Mouse (Mus musculus) CH12.LX (cell line): ENCODE measurements around the gene Rpl9. TPM values are rescaled to one million over a fixed set of nuclear protein-coding genes. Genes with fewer than 3 reads are reported as not detected.

ENCODE experiments used
- DNase-seq: peaks from one replicate; pipeline ENCODE4 v3.0.0-alpha.2; 2013; ENCODE audit errors: extremely low read depth
- H3K27ac ChIP-seq: 2 replicates; pipeline ENCODE4 v1.5.1; 2012; ENCODE audit warnings: low read depth, mild to moderate bottlenecking, control low read depth, moderate library complexity; ENCODE audit not compliant: insufficient read depth
- H3K27me3 ChIP-seq: replicated peaks from 2 replicates; pipeline ENCODE3; 2012; ENCODE audit warnings: inconsistent platforms
- H3K36me3 ChIP-seq, 2 experiments: replicated peaks in 1 of 2; 2 replicates each; pipeline versions ENCODE3 to v1.6.1; 2012; ENCODE audit warnings: inconsistent platforms in 1 of 2, low read length in 1 of 2, mild to moderate bottlenecking in 1 of 2, mixed read lengths in 1 of 2, moderate library complexity in 1 of 2; ENCODE audit not compliant: control insufficient read depth in 1 of 2, insufficient read depth in 1 of 2
- H3K4me1 ChIP-seq, 2 experiments: 2 replicates each; pipeline ENCODE4 v1.6.1; 2012; ENCODE audit warnings: inconsistent platforms in 1 of 2, moderate library complexity in 1 of 2; ENCODE audit not compliant: insufficient read depth in 2 of 2, control insufficient read depth in 1 of 2
- H3K4me2 ChIP-seq: 2 replicates; pipeline ENCODE4 v1.6.1; 2012; ENCODE audit warnings: low read depth, mild to moderate bottlenecking, control low read depth; ENCODE audit not compliant: poor library complexity, insufficient read depth, severe bottlenecking
- H3K4me3 ChIP-seq, 3 experiments: fragments of 150-350 bp in 1 of 3; sonication (generic) in 1 of 3; replicated peaks in 1 of 3; 2 replicates each; pipeline versions ENCODE3 to v1.5.1; 2011 to 2012; ENCODE audit warnings: low read depth in 2 of 3, low read length in 2 of 3, mild to moderate bottlenecking in 2 of 3, moderate library complexity in 2 of 3, control low read depth in 1 of 3, improper control_type of control experiment in 1 of 3, inconsistent platforms in 1 of 3, mixed read lengths in 1 of 3; ENCODE audit not compliant: poor library complexity in 1 of 3
- H3K79me2 ChIP-seq: replicated peaks from 2 replicates; pipeline ENCODE4 v1.6.1; 2012; ENCODE audit warnings: mild to moderate bottlenecking, moderate library complexity; ENCODE audit not compliant: control insufficient read depth, poor library complexity, insufficient read depth, severe bottlenecking; ENCODE audit errors: extremely low read depth
- H3K9ac ChIP-seq: 2 replicates; pipeline ENCODE4 v1.6.1; 2012; ENCODE audit warnings: low read depth, mild to moderate bottlenecking, control low read depth, moderate library complexity; ENCODE audit not compliant: insufficient read depth
- H3K9me3 ChIP-seq: replicated peaks from 2 replicates; pipeline ENCODE3; 2012; ENCODE audit warnings: low read length, inconsistent platforms, mixed read lengths
- CHD2 ChIP-seq: IDR thresholded peaks from 2 replicates; pipeline ENCODE4 v1.6.1; 2011; ENCODE audit warnings: low read length, improper control_type of control experiment
- E2F4 ChIP-seq: IDR thresholded peaks from 2 replicates; pipeline ENCODE4 v1.6.1; 2011; ENCODE audit warnings: low read depth, low read length, improper control_type of control experiment; ENCODE audit not compliant: insufficient replicate concordance
- HCFC1 ChIP-seq: IDR thresholded peaks from 2 replicates; pipeline ENCODE4 v1.6.1; 2012; ENCODE audit warnings: low read depth, mild to moderate bottlenecking, inconsistent platforms, low read length, improper control_type of control experiment
- IRF4 ChIP-seq: IDR thresholded peaks from 2 replicates; pipeline ENCODE4 v1.6.1; 2014; ENCODE audit warnings: low read depth, mild to moderate bottlenecking, inconsistent platforms, low read length, improper control_type of control experiment
- JUN ChIP-seq: IDR thresholded peaks from 2 replicates; pipeline ENCODE4 v1.6.1; 2011; ENCODE audit warnings: low read depth, mild to moderate bottlenecking, low read length, improper control_type of control experiment, moderate library complexity; ENCODE audit not compliant: insufficient read depth
- KAT2A ChIP-seq: IDR thresholded peaks from 2 replicates; pipeline ENCODE4 v1.6.1; 2012; ENCODE audit warnings: low read length, improper control_type of control experiment, inconsistent platforms; ENCODE audit not compliant: insufficient replicate concordance
- MAX ChIP-seq: IDR thresholded peaks from 2 replicates; pipeline ENCODE4 v1.6.1; 2011; ENCODE audit warnings: low read length, improper control_type of control experiment
- MAZ ChIP-seq: IDR thresholded peaks from 2 replicates; pipeline ENCODE4 v1.6.1; 2012; ENCODE audit warnings: low read depth, mild to moderate bottlenecking, inconsistent platforms, low read length, improper control_type of control experiment, moderate library complexity
- MEF2A ChIP-seq: IDR thresholded peaks from 2 replicates; pipeline ENCODE4 v1.6.1; 2014; ENCODE audit warnings: low read depth, mild to moderate bottlenecking, inconsistent platforms, low read length, improper control_type of control experiment, borderline replicate concordance
- NRF1 ChIP-seq: IDR thresholded peaks from 2 replicates; pipeline ENCODE4 v1.6.1; 2014; ENCODE audit warnings: low read depth, mild to moderate bottlenecking, inconsistent platforms, low read length, improper control_type of control experiment, moderate library complexity
- PAX5 ChIP-seq: IDR thresholded peaks from 2 replicates; pipeline ENCODE4 v1.6.1; 2012; ENCODE audit warnings: low read length, inconsistent platforms, mixed read lengths
- RAD21 ChIP-seq: IDR thresholded peaks from 2 replicates; pipeline ENCODE4 v1.6.1; 2011; ENCODE audit warnings: low read depth, mild to moderate bottlenecking, low read length, improper control_type of control experiment, moderate library complexity
- RCOR1 ChIP-seq: conservative IDR thresholded peaks from 2 replicates; pipeline ENCODE4 v1.6.1; 2012; ENCODE audit warnings: low read depth, mild to moderate bottlenecking, inconsistent platforms, low read length, improper control_type of control experiment
- SIN3A ChIP-seq: IDR thresholded peaks from 2 replicates; pipeline ENCODE4 v1.6.1; 2012; ENCODE audit warnings: low read length, improper control_type of control experiment, inconsistent platforms
- UBTF ChIP-seq: IDR thresholded peaks from 2 replicates; pipeline ENCODE4 v1.6.1; 2012; ENCODE audit warnings: low read depth, mild to moderate bottlenecking, inconsistent platforms, low read length, improper control_type of control experiment, moderate library complexity
- dilution Hi-C: fragments of 300-500 bp; cut with MboI; formaldehyde crosslinking; loops from 2 replicates; pipeline ENCODE4 v1.14.3; 2020; ENCODE audit warnings: low sequenced_read_pairs; ENCODE audit not compliant: extremely low pct_unique_long_range_greater_than_20kb, extremely low pct_ligation_motif_present
- in situ Hi-C: fragments of 300-500 bp; cut with MboI; formaldehyde crosslinking; loops from 3 replicates; pipeline ENCODE4 v1.14.3; 2019; ENCODE audit warnings: low sequenced_read_pairs, low pct_ligation_motif_present, low pct_unique_long_range_greater_than_20kb, mixed read lengths
- polyA plus RNA-seq: library from polyadenylated mRNA; unstranded; fragments of >175 nt; gene quantifications from 2 replicates; pipeline ENCODE4 v1.2.1, GENCODE M21; 2012; ENCODE audit warnings: low read depth; ENCODE audit not compliant: insufficient read length
- total RNA-seq, 2 experiments: library from RNA; depleted of rRNA; stranded (reverse); fragments of 300-350 nt in 1 of 2; fragments of >200 nt in 1 of 2; gene quantifications; 2 replicates each; pipeline ENCODE4 v1.2.3; 2012 to 2014

Rpl9 gene
- total and polyA plus RNA-seq, 3 experiments: 1,001 to 3,671 (median 2,286) TPM

DNA sequence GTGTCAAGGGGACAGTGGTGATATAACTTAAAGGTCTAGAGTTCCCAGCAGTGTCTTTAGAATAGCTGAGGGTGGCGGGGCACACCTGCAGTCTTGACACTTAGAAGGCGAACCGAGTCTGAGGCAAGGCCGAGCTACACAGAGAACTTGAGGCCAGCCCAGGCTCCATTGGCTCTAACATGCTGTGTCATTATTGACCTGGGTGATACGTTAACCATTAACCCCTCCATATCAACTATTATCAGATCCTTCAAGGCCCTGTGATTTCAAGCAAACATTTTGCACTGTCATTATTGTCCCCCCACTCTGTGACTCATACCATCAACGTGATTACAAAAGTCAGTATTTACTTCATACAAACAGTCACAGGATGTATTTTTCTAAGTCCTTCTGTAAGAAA is 33.0 kb upstream of the Rpl9 start:
- no peak for DNase-seq
- in situ Hi-C loops (no loop called here), dilution Hi-C loops (no loop called here)
- TF ChIP-seq PAX5 (no peak), KAT2A (no peak), CHD2 (no peak), SIN3A (no peak), MAZ (no peak)
- Histone ChIP-seq H3K79me2 (no peaks in the 10 kb centered on the region), H3K27ac (no peak overlapping the region), H3K36me3 (peaks cover 9 to 63% of the 10 kb centered on the region in 2 experiments), H3K9ac (no peak overlapping the region), H3K9me3 (no peaks in the 10 kb centered on the region), H3K4me3 (no peak overlapping the region), H3K4me1 (peaks cover 0 to 14% of the 10 kb centered on the region in 2 experiments; a peak in 2 of 4 replicates), H3K4me2 (no peak overlapping the region), H3K27me3 (no peaks in the 10 kb centered on the region)

DNA sequence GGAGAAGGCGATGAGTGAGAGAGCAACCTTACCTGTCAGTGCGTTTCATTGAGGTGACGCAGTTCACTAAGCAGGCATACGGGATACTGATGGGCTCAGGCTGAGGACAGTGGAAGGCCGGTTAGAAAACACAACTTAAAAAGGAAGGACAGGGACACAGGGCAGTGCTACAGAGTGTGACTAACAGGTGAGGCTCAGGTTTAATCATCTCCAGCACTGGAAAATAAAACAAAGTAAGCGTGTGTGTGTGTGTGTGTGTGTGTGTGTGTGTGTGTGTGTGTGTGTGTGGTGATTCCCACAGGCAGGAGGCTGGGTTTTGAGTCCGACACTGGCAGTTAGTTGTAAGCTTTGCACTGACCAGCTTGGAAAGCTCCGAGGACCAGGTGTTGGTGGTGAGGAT is 31.6 kb upstream of the Rpl9 start:
- no peak for DNase-seq
- dilution Hi-C loops: no loop called here
- H3K9ac ChIP-seq: no peak overlapping the region
- H3K4me1 ChIP-seq: peaks cover 0 to 18% of the 10 kb centered on the region in 2 experiments; a peak in 2 of 4 replicates
- H3K27me3 ChIP-seq: no peaks in the 10 kb centered on the region
- H3K27ac ChIP-seq: no peak overlapping the region
- in situ Hi-C loops: no loop called here
- no peak overlapping the region for H3K4me2 ChIP-seq
- no peak overlapping the region for H3K4me3 ChIP-seq
- H3K36me3 ChIP-seq: peaks cover 12 to 62% of the 10 kb centered on the region in 2 experiments
- no peaks in the 10 kb centered on the region for H3K79me2 ChIP-seq
- H3K9me3 ChIP-seq: no peaks in the 10 kb centered on the region
- TF ChIP-seq E2F4 (no peak), CHD2 (no peak), UBTF (no peak), MEF2A (no peak), NRF1 (no peak), HCFC1 (no peak), JUN (no peak), MAX (no peak), RAD21 (no peak), RCOR1 (no peak), IRF4 (no peak), KAT2A (no peak)
